Mouse (Mus musculus) Muller cell, postnatal 12 days (primary cell): Measurements from ENCODE around the gene Tchh.
"Not testable (repeated sequence)": the region's sequence is repeated elsewhere in the genome, so short reads cannot be mapped to it uniquely, and the experiment has no call there.

Experiments used
- DNase-seq: peaks from one replicate; pipeline ENCODE4 v3.0.0-alpha.2; 2015; ENCODE audit errors: inconsistent ontology term

Gene Tchh

GRCm38 (mm10) chr3:93442030-93442429 lies at the start of gene Tchh:
Gene Tchh, plus strand, starts transcription at chr3:93442330.
- DNase-seq = no peak

GRCm38 (mm10) chr3:93393366-93393765 lies 48.8 kb upstream of the Tchh start, which contains the start of gene Rptn:
Gene Rptn, plus strand, starts transcription at chr3:93393699.
- DNase-seq = no peak

- no peak for DNase-seq
Measured at GRCm38 (mm10) chr3:93403936-93404335, 38.2 kb upstream of the Tchh start.

GRCm38 (mm10) chr3:93406992-93407391 lies 35.1 kb upstream of the Tchh start:
- DNase-seq = peak; percentile 51

- DNase-seq = peak; percentile 22
Measured at GRCm38 (mm10) chr3:93411905-93412304, 30.2 kb upstream of the Tchh start.

GRCm38 (mm10) chr3:93431673-93432072 lies 10.5 kb upstream of the Tchh start:
- DNase-seq = no peak

- DNase-seq = peak; percentile 27
Measured at GRCm38 (mm10) chr3:93443501-93444101, 1.5 kb downstream of the Tchh start.

GRCm38 (mm10) chr3:93444343-93445164 lies 2.4 kb downstream of the Tchh start:
- DNase-seq = peak; percentile 81

- peak; percentile 42 for DNase-seq
Measured at GRCm38 (mm10) chr3:93445165-93445705, 3.1 kb downstream of the Tchh start.

GRCm38 (mm10) chr3:93446128-93446755 lies 4.1 kb downstream of the Tchh start:
- peak; percentile 64 for DNase-seq

- DNase-seq = not testable (repeated sequence)
Measured at GRCm38 (mm10) chr3:93446756-93447137, 4.6 kb downstream of the Tchh start.

GRCm38 (mm10) chr3:93447138-93447841 lies 5.2 kb downstream of the Tchh start:
- DNase-seq = peak; percentile 79

- DNase-seq = no peak
Measured at GRCm38 (mm10) chr3:93466556-93466955, 24.4 kb downstream of the Tchh start.

GRCm38 (mm10) chr3:93467130-93467529 lies 25.0 kb downstream of the Tchh start:
- DNase-seq = no peak

- peak; percentile 40 for DNase-seq
Measured at GRCm38 (mm10) chr3:93468561-93468960, 26.4 kb downstream of the Tchh start, which contains the start of gene Tchhl1. Gene Tchhl1, plus strand, starts transcription at chr3:93468754.

- DNase-seq = no peak
Measured at GRCm38 (mm10) chr3:93469629-93470028, 27.5 kb downstream of the Tchh start.

- DNase-seq = no peak
Measured at GRCm38 (mm10) chr3:93480053-93480452, 37.9 kb downstream of the Tchh start.

GRCm38 (mm10) chr3:93481982-93482616 lies 40.0 kb downstream of the Tchh start:
- DNase-seq = no peak

GRCm38 (mm10) chr3:93485611-93486010 lies 43.5 kb downstream of the Tchh start:
- no peak for DNase-seq

- no peak for DNase-seq
Measured at GRCm38 (mm10) chr3:93488541-93488940, 46.4 kb downstream of the Tchh start.

GRCm38 (mm10) chr3:93492176-93492575 lies 50.0 kb downstream of the Tchh start:
- peak; percentile 22 for DNase-seq
